ENCODE assay signal across 11 mouse cellular contexts in genomic region chr10:115713896-115714295, GRCm38 (mm10).
DNase-seq lines count a peak whose midpoint lies in the region; ATAC-seq lines count a peak whose summit lies in the region.
"Had no signal": no experiment of that assay in that cellular context is flagged by ENCODE, and none has a peak within 500 bp of the region (broad histone marks: within the 10 kb centered on the region; RNA-seq: fewer than 3 reads in every experiment).

No protein-coding gene starts in this region.

- H3K9me3 ChIP-seq in liver, embryonic 11.5 days (ENCODE audit: control insufficient read depth, low read length), result no peaks in the 10 kb centered on the region
- H3K9me3 ChIP-seq: heart, embryonic 15.5 days; liver, embryonic 15.5 days had no signal

- peak; percentile 13 to 15 for DNase-seq in left cerebral cortex, postnatal 14 days (ENCODE audit: low spot score in 2 of 2)
- DNase-seq in left cerebral cortex, adult 11 months (ENCODE audit: low spot score), result no peak
- peak; percentile 56 for DNase-seq in embryo, embryonic 10 days (ENCODE audit: low spot score)
- DNase-seq in heart, postnatal 4 days, result peak; percentile 46
- DNase-seq in mesoderm, embryonic 11.5 days (ENCODE audit: low read depth, low spot score), result peak; percentile 23
- DNase-seq in cerebellum, postnatal 4 days (ENCODE audit: low spot score in 2 of 2), result no peak
- DNase-seq in ovary, postnatal 10 days (ENCODE audit: low spot score), result no peak
- no peak for DNase-seq in liver, embryonic 11.5 days (ENCODE audit: low spot score)
- DNase-seq: thymus, postnatal 4 days had no signal

- intact Hi-C loops in left cerebral cortex, postnatal 14 days (cut with DNase I), result no loop called here

- no peak for ATAC-seq in liver, embryonic 11.5 days (replicated peaks; ENCODE audit: low FRiP score)

- WGBS in liver, embryonic 11.5 days, result 76% methylated on average over 6 of the region's 6 CpGs

- no peaks in the 10 kb centered on the region for H3K36me3 ChIP-seq in liver, embryonic 11.5 days (ENCODE audit: control insufficient read depth, insufficient read depth, low read length)
- H3K36me3 ChIP-seq: heart, embryonic 15.5 days; liver, embryonic 15.5 days had no signal

- H3K4me1 ChIP-seq in liver, embryonic 11.5 days (replicated peaks; ENCODE audit: control insufficient read depth, insufficient read depth, low read length), result no peaks in the 10 kb centered on the region
- H3K4me1 ChIP-seq: heart, embryonic 15.5 days; liver, embryonic 15.5 days had no signal

- no peak overlapping the region for H3K4me3 ChIP-seq in liver, embryonic 11.5 days (ENCODE audit: low read depth, low read length)
- H3K4me3 ChIP-seq: heart, embryonic 15.5 days; liver, embryonic 15.5 days had no signal

- no peak overlapping the region for H3K4me2 ChIP-seq in liver, embryonic 11.5 days
- H3K4me2 ChIP-seq: heart, embryonic 15.5 days; liver, embryonic 15.5 days had no signal

- no peaks in the 10 kb centered on the region for H3K27me3 ChIP-seq in liver, embryonic 11.5 days (replicated peaks; ENCODE audit: control insufficient read depth, insufficient read depth, low read length)
- H3K27me3 ChIP-seq: heart, embryonic 15.5 days; liver, embryonic 15.5 days had no signal

- H3K9ac ChIP-seq in liver, embryonic 11.5 days (ENCODE audit: low read depth, low read length), result no peak overlapping the region
- H3K9ac ChIP-seq: heart, embryonic 15.5 days; liver, embryonic 15.5 days had no signal

- H3K27ac ChIP-seq in liver, embryonic 11.5 days (ENCODE audit: low read depth, low read length), result no peak overlapping the region
- H3K27ac ChIP-seq: heart, embryonic 15.5 days; liver, embryonic 15.5 days had no signal

Comparison
In these comparisons a context has a peak if more than half of its experiments do, and no peak if none do; other contexts are left out.
1. DNase-seq: peak in left cerebral cortex, postnatal 14 days (2 of 2), embryo, embryonic 10 days (single experiment), heart, postnatal 4 days (single experiment) and mesoderm, embryonic 11.5 days (single experiment); none in left cerebral cortex, adult 11 months (single experiment), cerebellum, postnatal 4 days (0 of 2), ovary, postnatal 10 days (single experiment) and liver, embryonic 11.5 days (single experiment).